Mouse (Mus musculus) neural tube, embryonic 12.5 days (tissue): ENCODE data around the gene 4930451I11Rik. TPM values are rescaled to one million over a fixed set of nuclear protein-coding genes. Genes with fewer than 3 reads are reported as not detected.

Experiments used
- ATAC-seq: fragments of 200-750 bp; cut with Nextera tagmentation; 2 replicates; pipeline ENCODE4 v1.8.0; 2017; ENCODE audit warnings: low read depth, mild to moderate bottlenecking, moderate TSS enrichment, moderate library complexity; ENCODE audit not compliant: low FRiP score
- H3K27ac ChIP-seq: fragments of 300-500 bp; sonication (generic); 2 replicates; pipeline ENCODE4 v1.5.1; 2016
- H3K27me3 ChIP-seq: fragments of 300-500 bp; sonication (generic); replicated peaks from 2 replicates; pipeline ENCODE4 v1.6.1; 2016; ENCODE audit warnings: mild to moderate bottlenecking
- H3K36me3 ChIP-seq: fragments of 300-500 bp; sonication (generic); 2 replicates; pipeline ENCODE4 v1.6.1; 2016; ENCODE audit warnings: mild to moderate bottlenecking
- H3K4me1 ChIP-seq: fragments of 300-500 bp; sonication (generic); 2 replicates; pipeline ENCODE4 v1.6.1; 2016
- H3K4me2 ChIP-seq: fragments of 300-500 bp; sonication (generic); replicated peaks from 2 replicates; pipeline ENCODE4 v1.6.1; 2016; ENCODE audit warnings: mild to moderate bottlenecking
- H3K4me3 ChIP-seq: fragments of 300-500 bp; sonication (generic); 2 replicates; pipeline ENCODE4 v1.5.1; 2016
- H3K9ac ChIP-seq: fragments of 300-500 bp; sonication (generic); 2 replicates; pipeline ENCODE4 v1.6.1; 2016; ENCODE audit warnings: mild to moderate bottlenecking
- H3K9me3 ChIP-seq: fragments of 300-500 bp; sonication (generic); 2 replicates; pipeline ENCODE4 v1.6.1; 2016; ENCODE audit warnings: mild to moderate bottlenecking
- WGBS: fragments of 180-500 bp; shearing (Covaris S2); methylation state at CpG from one replicate; pipeline ENCODE4 v1.1.7; 2016; 5-methylcytosine and 5-hydroxymethylcytosine counted together
- polyA plus RNA-seq: library from polyadenylated mRNA; unstranded; fragments of >200 nt; fragmentation: Nextera tagmentation; extraction: Ambion mirVana; gene quantifications from 2 replicates; pipeline ENCODE4 v1.2.1, GENCODE M21; 2016

Gene 4930451I11Rik
- not detected in 2 replicates for polyA plus RNA-seq

- Histone ChIP-seq H3K9ac (no peak within 1 kb of the TSS), H3K4me3 (peak within 1 kb of the TSS; percentile 13; the same call in 1 of the 2 replicates), H3K4me2 (peak within 1 kb of the TSS; percentile 60), H3K27ac (no peak within 1 kb of the TSS), H3K9me3 (no peaks in the 10 kb centered on the region), H3K27me3 (0 out of 2 replicates have a peak, but pooled peaks cover 7% of the 10 kb centered on the region), H3K4me1 (peaks cover 17% of the 10 kb centered on the region), H3K36me3 (peaks cover 7% of the 10 kb centered on the region; the same call in 1 of the 2 replicates)
- WGBS, result 62% methylated on average over 5 of the region's 5 CpGs
- ATAC-seq, result no peak
These were observed at the start of gene 4930451I11Rik for GRCm38 (mm10) chr7:126831539-126831938. TSS of gene 4930451I11Rik (minus strand) at chr7:126831639.

GRCm38 (mm10) chr7:126881040-126881439 lies 49.6 kb upstream of the 4930451I11Rik start:
- H3K27ac ChIP-seq, result no peak overlapping the region
- H3K27me3 ChIP-seq, result no peaks in the 10 kb centered on the region
- ATAC-seq, result no peak
- peaks cover 27% of the 10 kb centered on the region for H3K4me1 ChIP-seq
- peak overlapping the region; percentile 100 for H3K4me2 ChIP-seq
- no peaks in the 10 kb centered on the region for H3K9me3 ChIP-seq
- no peak overlapping the region for H3K4me3 ChIP-seq
- WGBS, result 77% methylated on average over 6 of the region's 6 CpGs
- H3K36me3 ChIP-seq, result peaks cover 45% of the 10 kb centered on the region
- no peak overlapping the region for H3K9ac ChIP-seq

GRCm38 (mm10) chr7:126877239-126877638 lies 45.8 kb upstream of the 4930451I11Rik start:
- H3K4me3 ChIP-seq, result no peak overlapping the region
- peaks cover 12% of the 10 kb centered on the region for H3K4me1 ChIP-seq
- H3K27ac ChIP-seq, result no peak overlapping the region
- no peak overlapping the region for H3K4me2 ChIP-seq
- no peaks in the 10 kb centered on the region for H3K9me3 ChIP-seq
- WGBS, result 98% methylated on average over 1 of the region's 1 CpGs
- no peaks in the 10 kb centered on the region for H3K27me3 ChIP-seq
- no peak overlapping the region for H3K9ac ChIP-seq
- no peak for ATAC-seq
- peaks cover 83% of the 10 kb centered on the region for H3K36me3 ChIP-seq

- no peak for ATAC-seq
- WGBS, result 97% methylated on average over 2 of the region's 2 CpGs
- peaks cover 98% of the 10 kb centered on the region for H3K36me3 ChIP-seq
- H3K9me3 ChIP-seq, result no peaks in the 10 kb centered on the region
- H3K9ac ChIP-seq, result no peak overlapping the region
- no peak overlapping the region for H3K27ac ChIP-seq
- H3K4me1 ChIP-seq, result no peaks in the 10 kb centered on the region
- H3K4me2 ChIP-seq, result no peak overlapping the region
- no peaks in the 10 kb centered on the region for H3K27me3 ChIP-seq
- H3K4me3 ChIP-seq, result no peak overlapping the region
These were observed 39.1 kb upstream of the 4930451I11Rik start for GRCm38 (mm10) chr7:126870520-126870891.

- peaks cover 98% of the 10 kb centered on the region for H3K36me3 ChIP-seq
- ATAC-seq, result no peak
- WGBS, result 89% methylated on average over 23 of the region's 23 CpGs
- no peak overlapping the region for H3K27ac ChIP-seq
- H3K9me3 ChIP-seq, result no peaks in the 10 kb centered on the region
- H3K9ac ChIP-seq, result no peak overlapping the region
- no peaks in the 10 kb centered on the region for H3K27me3 ChIP-seq
- no peak overlapping the region for H3K4me3 ChIP-seq
- H3K4me1 ChIP-seq, result no peaks in the 10 kb centered on the region
- no peak overlapping the region for H3K4me2 ChIP-seq
These were observed 38.5 kb upstream of the 4930451I11Rik start for GRCm38 (mm10) chr7:126869780-126870519.

GRCm38 (mm10) chr7:126868003-126868402 lies 36.6 kb upstream of the 4930451I11Rik start:
- no peak overlapping the region for H3K27ac ChIP-seq
- H3K9me3 ChIP-seq, result no peaks in the 10 kb centered on the region
- no peak for ATAC-seq
- H3K27me3 ChIP-seq, result no peaks in the 10 kb centered on the region
- H3K4me3 ChIP-seq, result no peak overlapping the region
- WGBS, result 86% methylated on average over 12 of the region's 12 CpGs
- H3K4me1 ChIP-seq, result peaks cover 14% of the 10 kb centered on the region
- no peak overlapping the region for H3K9ac ChIP-seq
- peaks cover 93% of the 10 kb centered on the region for H3K36me3 ChIP-seq
- H3K4me2 ChIP-seq, result no peak overlapping the region

GRCm38 (mm10) chr7:126867534-126867933 lies 36.1 kb upstream of the 4930451I11Rik start:
- ATAC-seq, result no peak
- Histone ChIP-seq H3K4me1 (peaks cover 18% of the 10 kb centered on the region), H3K27me3 (no peaks in the 10 kb centered on the region), H3K27ac (no peak overlapping the region), H3K9me3 (no peaks in the 10 kb centered on the region), H3K4me2 (no peak overlapping the region), H3K9ac (no peak overlapping the region), H3K4me3 (no peak overlapping the region), H3K36me3 (peaks cover 89% of the 10 kb centered on the region)
- WGBS, result 98% methylated on average over 2 of the region's 2 CpGs

- peak overlapping the region; percentile 79 for H3K4me2 ChIP-seq
- no peaks in the 10 kb centered on the region for H3K27me3 ChIP-seq
- no peaks in the 10 kb centered on the region for H3K9me3 ChIP-seq
- peak overlapping the region; percentile 62; the same call in 1 of the 2 replicates for H3K4me3 ChIP-seq
- H3K27ac ChIP-seq, result peak overlapping the region; percentile 6
- peaks cover 27% of the 10 kb centered on the region for H3K4me1 ChIP-seq
- no peak for ATAC-seq
- peak overlapping the region; percentile 54 for H3K9ac ChIP-seq
- WGBS, result 66% methylated on average over 6 of the region's 6 CpGs
- H3K36me3 ChIP-seq, result peaks cover 62% of the 10 kb centered on the region
These were observed 32.4 kb upstream of the 4930451I11Rik start for GRCm38 (mm10) chr7:126863791-126864190.

GRCm38 (mm10) chr7:126862147-126862784 lies 30.8 kb upstream of the 4930451I11Rik start, which contains the start of gene Ino80e:
TSS of gene Ino80e (minus strand) at chr7:126862377.
- peak within 1 kb of the TSS; percentile 54 for H3K9ac ChIP-seq
- H3K4me1 ChIP-seq, result peaks cover 27% of the 10 kb centered on the region
- no peaks in the 10 kb centered on the region for H3K27me3 ChIP-seq
- peak; percentile 78 for ATAC-seq
- H3K27ac ChIP-seq, result peak within 1 kb of the TSS; percentile 13
- no peaks in the 10 kb centered on the region for H3K9me3 ChIP-seq
- peaks cover 62% of the 10 kb centered on the region for H3K36me3 ChIP-seq
- WGBS, result under 1% methylated on average over 41 of the region's 41 CpGs
- H3K4me3 ChIP-seq, result peak within 1 kb of the TSS; percentile 62
- peak within 1 kb of the TSS; percentile 79 for H3K4me2 ChIP-seq

- peak; percentile 92 for ATAC-seq
- Histone ChIP-seq H3K9ac (peak within 1 kb of the TSS; percentile 54), H3K4me2 (peak within 1 kb of the TSS; percentile 79), H3K27ac (peak within 1 kb of the TSS; percentile 13; the same call in 1 of the 2 replicates), H3K36me3 (peaks cover 62% of the 10 kb centered on the region), H3K9me3 (no peaks in the 10 kb centered on the region), H3K27me3 (no peaks in the 10 kb centered on the region), H3K4me3 (peak within 1 kb of the TSS; percentile 62), H3K4me1 (peaks cover 27% of the 10 kb centered on the region)
- 3% methylated on average over 42 of the region's 42 CpGs for WGBS
These were observed 30.1 kb upstream of the 4930451I11Rik start, which contains the start of gene Hirip3 for GRCm38 (mm10) chr7:126861429-126862130. TSS of gene Hirip3 (plus strand) at chr7:126861972.

GRCm38 (mm10) chr7:126860987-126861386 lies 29.5 kb upstream of the 4930451I11Rik start:
- Histone ChIP-seq H3K27ac (no peak overlapping the region), H3K4me1 (peaks cover 27% of the 10 kb centered on the region), H3K9ac (peak overlapping the region; percentile 54), H3K4me3 (peak overlapping the region; percentile 62), H3K9me3 (no peaks in the 10 kb centered on the region), H3K27me3 (no peaks in the 10 kb centered on the region), H3K36me3 (peaks cover 62% of the 10 kb centered on the region), H3K4me2 (peak overlapping the region; percentile 79)
- ATAC-seq, result peak; percentile 10; the same call in 1 of the 2 replicates
- 73% methylated on average over 5 of the region's 5 CpGs for WGBS
